In genomic region chr7:51940461-51940860, GRCm38 (mm10) we compare ENCODE assay signal across 27 mouse cellular contexts.
DNase-seq lines count a peak whose midpoint lies in the region; ATAC-seq and TF ChIP-seq lines count a peak whose summit lies in the region.
"Had no signal": no experiment of that assay in that cellular context is flagged by ENCODE, and none has a peak within 500 bp of the region (broad histone marks: within the 10 kb centered on the region; RNA-seq: fewer than 3 reads in every experiment).

No protein-coding gene starts in this region.

- DNase-seq in limb, embryonic 10.5 days (ENCODE audit: low spot score): no peak
- peak; percentile 61 for DNase-seq in limb, embryonic 14.5 days (ENCODE audit: low spot score)
- DNase-seq in spleen, postnatal 10 days (ENCODE audit: low spot score in 2 of 2): no peak
- DNase-seq in lung, adult 2 months: no peak
- DNase-seq: adrenal gland, postnatal 10 days; adrenal gland, postnatal 36 days; B cell, adult 2 months; cerebellum, adult 11 months; cerebellum, adult 2 months; cerebellum, adult 9-11 months; cerebellum, postnatal 25 days; embryo, embryonic 11 days; gastrocnemius, postnatal 10 days; gastrocnemius, postnatal 36 days; heart, adult 11 months had no signal

- no peak for ATAC-seq in limb, embryonic 12.5 days (ENCODE audit: insufficient number of reproducible peaks, insufficient read depth, low FRiP score, low TSS enrichment, low read depth)
- ATAC-seq in embryonic facial prominence, embryonic 15.5 days (ENCODE audit: insufficient number of reproducible peaks, low FRiP score, low TSS enrichment, low read depth): peak; percentile 60
- peak; percentile 85 for ATAC-seq in limb, embryonic 14.5 days (ENCODE audit: low FRiP score, low read depth)
- ATAC-seq in granulocyte monocyte progenitor cell, adult 5-6 weeks (replicated peaks; ENCODE audit: poor library complexity, severe bottlenecking): no peak
- ATAC-seq: activated CD4-positive, CD25-positive, alpha-beta regulatory T cell, adult 4 months; forebrain, embryonic 13.5 days; forebrain, embryonic 16.5 days had no signal

- no peaks in the 10 kb centered on the region for H3K9me3 ChIP-seq in limb, embryonic 12.5 days
- no peaks in the 10 kb centered on the region for H3K9me3 ChIP-seq in limb, embryonic 10.5 days (replicated peaks)
- no peaks in the 10 kb centered on the region for H3K9me3 ChIP-seq in embryonic facial prominence, embryonic 15.5 days (replicated peaks)
- no peaks in the 10 kb centered on the region for H3K9me3 ChIP-seq in limb, embryonic 14.5 days (ENCODE audit: control insufficient read depth, low read length)
- H3K9me3 ChIP-seq: forebrain, embryonic 10.5 days; forebrain, embryonic 13.5 days; G1E; hindbrain, embryonic 12.5 days; hindbrain, embryonic 15.5 days had no signal

- no peak for TF ChIP-seq POLR2A in limb, embryonic 14.5 days (IDR thresholded peaks at IDR 0.05; ENCODE audit: borderline replicate concordance, extremely low read depth, insufficient read depth, insufficient read length)
- no peak for TF ChIP-seq POLR2A in lung, adult 2 months (IDR thresholded peaks at IDR 0.05; ENCODE audit: borderline replicate concordance, extremely low read depth, low read depth, low read length)

- H3K9ac ChIP-seq in limb, embryonic 12.5 days (replicated peaks): no peak overlapping the region
- no peak overlapping the region for H3K9ac ChIP-seq in embryonic facial prominence, embryonic 15.5 days
- H3K9ac ChIP-seq in limb, embryonic 14.5 days (ENCODE audit: low read depth, low read length, severe bottlenecking): no peak overlapping the region
- H3K9ac ChIP-seq: forebrain, embryonic 13.5 days; hindbrain, embryonic 12.5 days; hindbrain, embryonic 15.5 days had no signal

- no peak overlapping the region for H3K4me3 ChIP-seq in limb, embryonic 12.5 days (replicated peaks)
- no peak overlapping the region for H3K4me3 ChIP-seq in limb, embryonic 10.5 days
- H3K4me3 ChIP-seq in embryonic facial prominence, embryonic 15.5 days (replicated peaks): no peak overlapping the region
- H3K4me3 ChIP-seq in limb, embryonic 14.5 days (replicated peaks; ENCODE audit: low read length): no peak overlapping the region
- no peak overlapping the region for H3K4me3 ChIP-seq in lung, adult 2 months (replicated peaks; ENCODE audit: extremely low read depth, low read depth, low read length)
- H3K4me3 ChIP-seq: forebrain, embryonic 10.5 days; forebrain, embryonic 13.5 days; hindbrain, embryonic 12.5 days; hindbrain, embryonic 15.5 days had no signal

- 13% methylated on average over 2 of the region's 2 CpGs for WGBS in limb, embryonic 12.5 days
- 75% methylated on average over 2 of the region's 2 CpGs for WGBS in limb, embryonic 10.5 days
- WGBS in embryonic facial prominence, embryonic 15.5 days: 36% methylated on average over 2 of the region's 2 CpGs
- WGBS in limb, embryonic 14.5 days: 21% methylated on average over 2 of the region's 2 CpGs
- 75% methylated on average over 2 of the region's 2 CpGs for WGBS in lung, adult 2 months

- TF ChIP-seq CTCF in lung, adult 2 months (IDR thresholded peaks at IDR 0.05; ENCODE audit: insufficient read depth, low read length): no peak

- H3K27ac ChIP-seq in limb, embryonic 12.5 days: 0 out of 2 replicates have a peak overlapping the region, but pooled peaks have one; percentile 2
- H3K27ac ChIP-seq in limb, embryonic 10.5 days: no peak overlapping the region
- H3K27ac ChIP-seq in embryonic facial prominence, embryonic 15.5 days (replicated peaks): no peak overlapping the region
- H3K27ac ChIP-seq in limb, embryonic 14.5 days (replicated peaks; ENCODE audit: low read depth, low read length): no peak overlapping the region
- H3K27ac ChIP-seq: forebrain, embryonic 10.5 days; forebrain, embryonic 13.5 days; hindbrain, embryonic 12.5 days; hindbrain, embryonic 15.5 days had no signal

- H3K36me3 ChIP-seq in limb, embryonic 12.5 days: peaks cover 36% of the 10 kb centered on the region
- no peaks in the 10 kb centered on the region; the same call in 1 of the 2 replicates for H3K36me3 ChIP-seq in limb, embryonic 10.5 days
- no peaks in the 10 kb centered on the region for H3K36me3 ChIP-seq in embryonic facial prominence, embryonic 15.5 days
- H3K36me3 ChIP-seq in limb, embryonic 14.5 days (ENCODE audit: control insufficient read depth, insufficient read depth, low read length): peaks cover 36% of the 10 kb centered on the region
- H3K36me3 ChIP-seq: forebrain, embryonic 10.5 days; G1E; hindbrain, embryonic 12.5 days; hindbrain, embryonic 15.5 days had no signal

- no peak overlapping the region for H3K4me2 ChIP-seq in limb, embryonic 12.5 days
- H3K4me2 ChIP-seq in embryonic facial prominence, embryonic 15.5 days (replicated peaks): no peak overlapping the region
- H3K4me2 ChIP-seq in limb, embryonic 14.5 days (replicated peaks; ENCODE audit: low read depth, low read length, severe bottlenecking): no peak overlapping the region
- H3K4me2 ChIP-seq: forebrain, embryonic 13.5 days; heart, embryonic 11.5 days; hindbrain, embryonic 12.5 days; hindbrain, embryonic 15.5 days had no signal

- H3K4me1 ChIP-seq in limb, embryonic 12.5 days (replicated peaks): peaks cover 18% of the 10 kb centered on the region
- no peaks in the 10 kb centered on the region for H3K4me1 ChIP-seq in limb, embryonic 10.5 days
- H3K4me1 ChIP-seq in embryonic facial prominence, embryonic 15.5 days: no peaks in the 10 kb centered on the region
- H3K4me1 ChIP-seq in limb, embryonic 14.5 days (ENCODE audit: control insufficient read depth, insufficient read depth, low read length): peaks cover 16% of the 10 kb centered on the region
- no peaks in the 10 kb centered on the region for H3K4me1 ChIP-seq in lung, adult 2 months (ENCODE audit: control insufficient read depth, insufficient read depth, low read length)
- H3K4me1 ChIP-seq: forebrain, embryonic 10.5 days; forebrain, embryonic 13.5 days; hindbrain, embryonic 12.5 days; hindbrain, embryonic 15.5 days had no signal

- H3K27me3 ChIP-seq in limb, embryonic 12.5 days: no peaks in the 10 kb centered on the region
- H3K27me3 ChIP-seq in limb, embryonic 10.5 days (ENCODE audit: low read depth, poor library complexity, severe bottlenecking): no peaks in the 10 kb centered on the region
- H3K27me3 ChIP-seq in embryonic facial prominence, embryonic 15.5 days: no peaks in the 10 kb centered on the region
- H3K27me3 ChIP-seq in limb, embryonic 14.5 days (ENCODE audit: control insufficient read depth, insufficient read depth, low read length): no peaks in the 10 kb centered on the region
- H3K27me3 ChIP-seq: CH12.LX; forebrain, embryonic 13.5 days; hindbrain, embryonic 12.5 days; hindbrain, embryonic 15.5 days had no signal

Comparison
In these comparisons a context has a peak if more than half of its experiments do, and no peak if none do; other contexts are left out.
1. ATAC-seq: peak in embryonic facial prominence, embryonic 15.5 days (single experiment) and limb, embryonic 14.5 days (single experiment); none in limb, embryonic 12.5 days (single experiment) and granulocyte monocyte progenitor cell, adult 5-6 weeks (single experiment).